Mouse (Mus musculus) lung, embryonic 16.5 days (tissue): Measurements from ENCODE around the gene Pdlim5. TPM values are rescaled to one million over a fixed set of nuclear protein-coding genes. Genes with fewer than 3 reads are reported as not detected.
"Not testable (repeated sequence)": the region's sequence is repeated elsewhere in the genome, so short reads cannot be mapped to it uniquely, and the experiment has no call there.

Experiments
- ATAC-seq: fragments of 200-750 bp; cut with Nextera tagmentation; 2 replicates; pipeline ENCODE4 v1.8.0; 2017; ENCODE audit warnings: low read depth, mild to moderate bottlenecking, moderate library complexity
- H3K27ac ChIP-seq: fragments of 300-500 bp; sonication (generic); 2 replicates; pipeline ENCODE4 v1.5.1; 2014; ENCODE audit warnings: mild to moderate bottlenecking, control low read depth, low read length
- H3K27me3 ChIP-seq: fragments of 300-500 bp; sonication (generic); 2 replicates; pipeline ENCODE4 v1.6.1; 2014; ENCODE audit warnings: low read depth, low read length, mixed read lengths; ENCODE audit not compliant: control insufficient read depth, insufficient read depth
- H3K36me3 ChIP-seq: fragments of 300-500 bp; sonication (generic); 2 replicates; pipeline ENCODE4 v1.6.1; 2014; ENCODE audit warnings: low read length; ENCODE audit not compliant: control insufficient read depth, insufficient read depth
- H3K4me1 ChIP-seq: fragments of 300-500 bp; sonication (generic); replicated peaks from 2 replicates; pipeline ENCODE4 v1.6.1; 2014; ENCODE audit warnings: low read length, mixed read lengths; ENCODE audit not compliant: control insufficient read depth, insufficient read depth
- H3K4me2 ChIP-seq: fragments of 300-500 bp; sonication (generic); 2 replicates; pipeline ENCODE4 v1.6.1; 2014; ENCODE audit warnings: low read depth, low read length, control low read depth
- H3K4me3 ChIP-seq: fragments of 300-500 bp; sonication (generic); 2 replicates; pipeline ENCODE4 v1.5.1; 2014; ENCODE audit warnings: mild to moderate bottlenecking, low read length, control low read depth
- H3K9ac ChIP-seq: fragments of 300-500 bp; sonication (generic); 2 replicates; pipeline ENCODE4 v1.6.1; 2014; ENCODE audit warnings: low read length, control low read depth
- H3K9me3 ChIP-seq: fragments of 300-500 bp; sonication (generic); 2 replicates; pipeline ENCODE4 v1.6.1; 2016; ENCODE audit warnings: low read length; ENCODE audit not compliant: control insufficient read depth
- WGBS: fragments of 180-500 bp; shearing (Covaris S2); extraction: QIAGEN DNeasy Blood & Tissue Kit; methylation state at CpG from one replicate; pipeline ENCODE4 v1.1.7; 2014; 5-methylcytosine and 5-hydroxymethylcytosine counted together
- polyA plus RNA-seq: library from polyadenylated mRNA; unstranded; fragments of >200 nt; fragmentation: Nextera tagmentation; extraction: Ambion mirVana; gene quantifications from 2 replicates; pipeline ENCODE4 v1.2.1, GENCODE M21; 2015

The Pdlim5 gene
- polyA plus RNA-seq, 1 experiment from 2014 or later = 28.3 TPM

DNA sequence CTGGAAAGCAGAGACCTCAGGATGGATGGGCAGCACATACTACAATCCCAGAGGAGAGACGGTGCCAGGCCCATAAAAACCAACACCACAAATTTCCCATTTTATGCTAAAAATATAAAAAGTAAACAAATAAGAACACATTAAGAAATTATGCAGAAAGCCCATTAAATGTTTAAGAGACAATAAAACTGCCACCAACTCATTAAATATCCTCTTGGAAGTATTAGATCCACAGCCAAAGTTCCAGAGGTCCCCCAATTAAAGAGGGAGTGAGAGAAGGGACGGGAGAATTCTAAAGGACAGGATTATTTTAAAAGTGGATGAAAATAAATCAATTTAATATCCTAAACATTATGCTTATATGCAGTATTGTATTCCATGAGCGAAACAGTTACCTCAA lies 183.3 kb downstream of the Pdlim5 start:
- no peak overlapping the region for H3K4me3 ChIP-seq
- no peak overlapping the region for H3K4me2 ChIP-seq
- no peaks in the 10 kb centered on the region for H3K27me3 ChIP-seq
- no peaks in the 10 kb centered on the region for H3K4me1 ChIP-seq
- H3K27ac ChIP-seq = no peak overlapping the region
- 48% methylated on average over 3 of the region's 3 CpGs for WGBS
- ATAC-seq = no peak
- no peaks in the 10 kb centered on the region for H3K9me3 ChIP-seq
- no peak overlapping the region for H3K9ac ChIP-seq
- no peaks in the 10 kb centered on the region for H3K36me3 ChIP-seq

DNA sequence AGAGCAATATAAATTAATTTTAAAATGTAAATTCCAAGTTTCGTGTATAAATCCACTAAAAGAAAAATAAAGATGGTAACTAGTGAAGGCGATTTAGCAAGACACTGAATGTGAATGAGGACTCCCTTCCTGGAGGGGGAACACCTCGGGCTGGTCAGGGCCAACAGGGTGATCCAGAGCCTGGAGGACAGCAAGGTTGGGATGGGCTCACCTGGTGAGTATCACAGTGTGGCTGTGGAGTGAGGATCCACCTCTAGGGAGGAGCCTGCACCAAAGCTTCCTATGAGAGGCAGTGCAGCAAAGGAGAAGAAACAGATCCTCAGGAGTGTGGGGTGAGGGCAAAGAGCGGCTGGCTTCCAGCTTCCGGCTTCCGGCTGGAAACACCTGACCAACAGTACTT lies 185.5 kb downstream of the Pdlim5 start:
- Histone ChIP-seq H3K4me3 (no peak overlapping the region), H3K36me3 (no peaks in the 10 kb centered on the region), H3K4me2 (no peak overlapping the region), H3K9me3 (no peaks in the 10 kb centered on the region), H3K4me1 (no peaks in the 10 kb centered on the region), H3K27me3 (no peaks in the 10 kb centered on the region), H3K27ac (no peak overlapping the region), H3K9ac (no peak overlapping the region)
- no peak for ATAC-seq
- 64% methylated on average over 6 of the region's 6 CpGs for WGBS

DNA sequence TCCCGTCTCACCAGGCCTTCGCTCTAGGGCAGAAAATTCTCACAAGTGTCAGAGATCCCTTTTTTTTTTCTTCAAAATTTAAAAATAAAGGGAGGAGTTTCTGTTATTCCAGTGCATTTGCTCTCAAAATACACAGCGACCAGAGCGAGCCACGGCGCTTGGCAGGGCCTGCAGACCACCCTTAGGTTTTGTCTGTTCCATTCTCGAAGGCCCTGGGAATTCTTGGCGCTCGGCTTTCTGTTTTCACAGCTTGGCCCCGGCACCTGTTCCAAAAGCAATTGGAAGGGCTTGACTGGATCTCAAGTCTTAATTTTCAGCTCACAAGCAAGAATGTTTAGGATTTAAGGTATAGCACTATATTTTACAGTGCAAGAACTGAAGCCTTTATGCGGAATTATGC lies 186.4 kb downstream of the Pdlim5 start:
- Histone ChIP-seq H3K9me3 (no peaks in the 10 kb centered on the region), H3K9ac (no peak overlapping the region), H3K36me3 (no peaks in the 10 kb centered on the region), H3K4me1 (no peaks in the 10 kb centered on the region), H3K4me3 (no peak overlapping the region), H3K27ac (no peak overlapping the region), H3K27me3 (no peaks in the 10 kb centered on the region), H3K4me2 (no peak overlapping the region)
- ATAC-seq = no peak
- WGBS = 84% methylated on average over 11 of the region's 11 CpGs

DNA sequence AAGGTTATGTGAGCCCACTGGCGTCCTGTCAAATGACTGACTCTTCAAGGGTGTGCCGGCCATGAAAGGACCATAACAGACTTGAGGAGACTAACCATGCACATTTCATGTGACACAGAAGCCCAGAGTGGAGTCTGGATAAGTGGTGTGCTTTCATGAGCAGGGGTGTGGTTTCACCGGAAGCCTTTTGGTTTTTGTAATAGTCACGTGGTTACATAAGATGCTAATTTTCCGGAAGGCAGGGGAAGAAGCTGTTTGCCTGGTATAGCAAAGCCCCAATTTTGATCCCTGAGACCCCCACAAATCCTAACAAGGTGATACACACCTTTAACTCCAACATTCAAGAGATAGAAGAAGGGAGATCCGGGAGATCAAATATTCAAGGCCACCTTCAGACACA lies 188.0 kb downstream of the Pdlim5 start:
- H3K9ac ChIP-seq = no peak overlapping the region
- no peak overlapping the region for H3K27ac ChIP-seq
- no peak overlapping the region for H3K4me2 ChIP-seq
- H3K4me1 ChIP-seq = no peaks in the 10 kb centered on the region
- no peaks in the 10 kb centered on the region for H3K27me3 ChIP-seq
- H3K36me3 ChIP-seq = no peaks in the 10 kb centered on the region
- H3K9me3 ChIP-seq = no peaks in the 10 kb centered on the region
- no peak for ATAC-seq
- WGBS = 82% methylated on average over 6 of the region's 6 CpGs
- no peak overlapping the region for H3K4me3 ChIP-seq

DNA sequence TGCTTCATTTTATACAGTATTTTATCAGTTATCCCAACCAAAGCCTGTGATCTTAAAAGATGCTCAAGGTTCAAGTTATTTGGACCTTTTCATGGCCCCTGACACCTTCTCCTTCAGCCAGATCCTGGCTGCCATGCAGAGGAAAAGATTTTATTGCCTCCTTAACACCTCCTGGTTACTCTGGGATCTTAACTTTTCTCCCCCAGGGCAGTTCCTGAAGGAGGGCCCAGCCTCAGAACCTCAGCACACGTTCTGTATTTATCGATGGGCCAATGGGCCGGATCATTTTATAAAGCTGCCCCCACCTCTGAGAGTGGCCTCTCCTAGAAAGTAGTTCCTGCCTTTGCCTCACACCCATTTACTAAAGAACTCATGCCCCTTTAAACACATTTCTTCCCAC lies 189.2 kb downstream of the Pdlim5 start:
- WGBS = 84% methylated on average over 3 of the region's 3 CpGs
- Histone ChIP-seq H3K27me3 (no peaks in the 10 kb centered on the region), H3K27ac (no peak overlapping the region), H3K9ac (no peak overlapping the region), H3K4me2 (no peak overlapping the region), H3K4me3 (no peak overlapping the region), H3K9me3 (no peaks in the 10 kb centered on the region), H3K36me3 (no peaks in the 10 kb centered on the region), H3K4me1 (no peaks in the 10 kb centered on the region)
- no peak for ATAC-seq

DNA sequence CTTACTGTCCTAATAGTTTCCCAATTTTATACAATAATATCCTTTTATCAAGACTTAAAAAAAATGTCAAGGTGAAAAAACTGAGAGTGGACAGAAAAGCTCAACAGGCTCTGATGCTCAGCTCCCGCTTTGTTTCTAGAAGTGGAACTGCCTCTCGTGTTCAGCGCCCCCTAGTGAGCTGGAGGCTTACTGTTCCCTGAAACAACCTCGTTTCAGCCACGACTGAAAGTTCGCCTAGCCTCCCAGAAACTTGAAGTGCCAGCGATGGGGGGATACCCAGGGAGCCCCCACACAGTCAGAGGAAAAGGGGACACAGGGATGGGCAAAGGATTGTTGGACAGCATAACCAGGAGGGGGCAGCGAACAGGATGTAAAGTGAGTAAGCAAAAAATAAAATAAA lies 199.4 kb downstream of the Pdlim5 start:
- 83% methylated on average over 8 of the region's 8 CpGs for WGBS

DNA sequence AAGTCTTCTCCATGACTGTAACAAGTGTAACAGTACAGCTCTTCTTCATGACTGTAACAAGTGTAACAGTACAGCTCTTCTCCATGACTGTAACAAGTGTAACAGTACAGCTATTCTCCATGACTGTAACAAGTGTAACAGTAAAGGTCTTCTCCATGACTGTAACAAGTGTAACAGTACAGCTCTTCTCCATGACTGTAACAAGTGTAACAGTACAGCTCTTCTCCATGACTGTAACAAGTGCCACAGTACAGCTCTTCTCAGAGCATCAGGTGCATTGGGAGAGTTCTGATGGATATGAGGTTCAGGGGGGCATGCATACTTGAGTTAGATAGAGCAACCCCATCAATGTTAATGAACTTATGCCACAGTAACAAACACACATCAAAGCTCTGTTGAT lies 203.9 kb downstream of the Pdlim5 start:
- not testable (repeated sequence) for H3K36me3 ChIP-seq, H3K4me2 ChIP-seq, H3K4me1 ChIP-seq, H3K4me3 ChIP-seq, H3K27ac ChIP-seq, ATAC-seq, H3K27me3 ChIP-seq, H3K9me3 ChIP-seq, H3K9ac ChIP-seq

More for the DNA sequence above, 199.4 kb downstream of the Pdlim5 start:
- no peak for ATAC-seq
- Histone ChIP-seq H3K27ac (no peak overlapping the region), H3K4me1 (no peaks in the 10 kb centered on the region), H3K4me3 (no peak overlapping the region), H3K9me3 (peaks cover 3% of the 10 kb centered on the region; the same call in 1 of the 2 replicates), H3K36me3 (no peaks in the 10 kb centered on the region), H3K27me3 (no peaks in the 10 kb centered on the region), H3K9ac (no peak overlapping the region), H3K4me2 (no peak overlapping the region)

Other genes starting within 250 kb of the Pdlim5 start
- gene Bmpr1b, start 226.3 kb downstream of the Pdlim5 start, polyA plus RNA-seq = 3.7 and 4.0 TPM in 2 replicates
- gene Gbp5, start 98.3 kb upstream of the Pdlim5 start, polyA plus RNA-seq = 0.28 and 0.33 TPM in 2 replicates
- gene Gbp7, start 134.6 kb upstream of the Pdlim5 start, polyA plus RNA-seq = 5.9 and 7.8 TPM in 2 replicates
- gene Gbp3, start 164.3 kb upstream of the Pdlim5 start, polyA plus RNA-seq = 2.7 and 2.9 TPM in 2 replicates
- 0.06 TPM in 1 of 2 replicates, not detected in the other for gene Gbp2b, start 199.2 kb upstream of the Pdlim5 start, polyA plus RNA-seq
- 3.0 and 3.1 TPM in 2 replicates for gene Gbp2, start 224.9 kb upstream of the Pdlim5 start, polyA plus RNA-seq